Mouse (Mus musculus) lung, postnatal 0 days (tissue): ENCODE data around the gene Gm21170. TPM values are rescaled to one million over a fixed set of nuclear protein-coding genes. Genes with fewer than 3 reads are reported as not detected.
"Not testable (repeated sequence)": the region's sequence is repeated elsewhere in the genome, so short reads cannot be mapped to it uniquely, and the experiment has no call there.

Experiments used
- ATAC-seq: fragments of 200-750 bp; cut with Nextera tagmentation; 2 replicates; pipeline ENCODE4 v1.8.0; 2017; ENCODE audit warnings: moderate library complexity
- DNase-seq: peaks from one replicate; pipeline ENCODE4 v3.0.0-alpha.2; 2016; ENCODE audit warnings: low spot score
- H3K27ac ChIP-seq: fragments of 300-500 bp; sonication (generic); 2 replicates; pipeline ENCODE4 v1.5.1; 2014; ENCODE audit warnings: antibody characterized with exemption, mild to moderate bottlenecking, low read length, mixed read lengths
- H3K27me3 ChIP-seq: fragments of 300-500 bp; sonication (generic); replicated peaks from 2 replicates; pipeline ENCODE4 v1.6.1; 2014; ENCODE audit warnings: low read length, mixed read lengths; ENCODE audit not compliant: insufficient read depth
- H3K36me3 ChIP-seq: fragments of 300-500 bp; sonication (generic); 2 replicates; pipeline ENCODE4 v1.6.1; 2014; ENCODE audit warnings: low read length, mixed read lengths; ENCODE audit not compliant: insufficient read depth
- H3K4me1 ChIP-seq: fragments of 300-500 bp; sonication (generic); 2 replicates; pipeline ENCODE4 v1.6.1; 2014; ENCODE audit warnings: antibody characterized with exemption, low read depth, low read length, mixed read lengths; ENCODE audit not compliant: insufficient read depth
- H3K4me2 ChIP-seq: fragments of 300-500 bp; sonication (generic); replicated peaks from 2 replicates; pipeline ENCODE4 v1.6.1; 2014; ENCODE audit warnings: low read depth, mild to moderate bottlenecking, low read length, moderate library complexity, mixed read lengths
- H3K4me3 ChIP-seq: fragments of 300-500 bp; sonication (generic); 2 replicates; pipeline ENCODE4 v1.5.1; 2014; ENCODE audit warnings: low read depth, low read length
- H3K9ac ChIP-seq: fragments of 300-500 bp; sonication (generic); replicated peaks from 2 replicates; pipeline ENCODE4 v1.6.1; 2014; ENCODE audit warnings: low read depth, mild to moderate bottlenecking
- H3K9me3 ChIP-seq: fragments of 300-500 bp; sonication (generic); 2 replicates; pipeline ENCODE4 v1.6.1; 2016; ENCODE audit warnings: low read length, mixed read lengths
- WGBS: fragments of 180-500 bp; shearing (Covaris S2); extraction: QIAGEN DNeasy Blood & Tissue Kit; methylation state at CpG from one replicate; pipeline ENCODE4 v1.1.7; 2014; 5-methylcytosine and 5-hydroxymethylcytosine counted together
- polyA plus RNA-seq: library from polyadenylated mRNA; unstranded; fragments of >200 nt; fragmentation: Nextera tagmentation; extraction: Ambion mirVana; gene quantifications from 2 replicates; pipeline ENCODE4 v1.2.1, GENCODE M21; 2015

The Gm21170 gene
- polyA plus RNA-seq: not detected in 2 replicates

- not testable (repeated sequence) for ATAC-seq, DNase-seq, H3K9ac ChIP-seq, H3K27ac ChIP-seq, H3K36me3 ChIP-seq, H3K4me1 ChIP-seq, H3K27me3 ChIP-seq, H3K4me3 ChIP-seq, H3K9me3 ChIP-seq, H3K4me2 ChIP-seq
- no CpG with 5 or more reads among the region's 2 CpGs for WGBS
Observed at GRCm38 (mm10) chrY:47690998-47691397, at the start of gene Gm21170. Gene Gm21170 (minus strand): TSS chrY:47691098.

Other genes with a start within 250 kb of the Gm21170 start
- not detected in 2 replicates for gene Gm21256, start 240.1 kb downstream of the Gm21170 start, polyA plus RNA-seq